Mouse (Mus musculus) kidney, adult 8-10 months (tissue): ENCODE data around the gene Plekhh2.

Source experiments
- DNase-seq, 2 experiments: peaks; one replicate each; pipeline ENCODE4 v3.0.0; 2022

Plekhh2 gene

GRCm38 (mm10) chr17:84645894-84646293 lies 134.2 kb downstream of the Plekhh2 start:
- no peak for DNase-seq

- DNase-seq = no peak
Observed at GRCm38 (mm10) chr17:84646477-84646876, 134.8 kb downstream of the Plekhh2 start.

GRCm38 (mm10) chr17:84647630-84648029 lies 135.9 kb downstream of the Plekhh2 start:
- DNase-seq = no peak

- DNase-seq = no peak
Observed at GRCm38 (mm10) chr17:84650302-84651017, 138.8 kb downstream of the Plekhh2 start.

- DNase-seq = no peak
Observed at GRCm38 (mm10) chr17:84653544-84653943, 141.8 kb downstream of the Plekhh2 start.

GRCm38 (mm10) chr17:84656205-84656604 lies 144.5 kb downstream of the Plekhh2 start:
- no peak for DNase-seq

DNA sequence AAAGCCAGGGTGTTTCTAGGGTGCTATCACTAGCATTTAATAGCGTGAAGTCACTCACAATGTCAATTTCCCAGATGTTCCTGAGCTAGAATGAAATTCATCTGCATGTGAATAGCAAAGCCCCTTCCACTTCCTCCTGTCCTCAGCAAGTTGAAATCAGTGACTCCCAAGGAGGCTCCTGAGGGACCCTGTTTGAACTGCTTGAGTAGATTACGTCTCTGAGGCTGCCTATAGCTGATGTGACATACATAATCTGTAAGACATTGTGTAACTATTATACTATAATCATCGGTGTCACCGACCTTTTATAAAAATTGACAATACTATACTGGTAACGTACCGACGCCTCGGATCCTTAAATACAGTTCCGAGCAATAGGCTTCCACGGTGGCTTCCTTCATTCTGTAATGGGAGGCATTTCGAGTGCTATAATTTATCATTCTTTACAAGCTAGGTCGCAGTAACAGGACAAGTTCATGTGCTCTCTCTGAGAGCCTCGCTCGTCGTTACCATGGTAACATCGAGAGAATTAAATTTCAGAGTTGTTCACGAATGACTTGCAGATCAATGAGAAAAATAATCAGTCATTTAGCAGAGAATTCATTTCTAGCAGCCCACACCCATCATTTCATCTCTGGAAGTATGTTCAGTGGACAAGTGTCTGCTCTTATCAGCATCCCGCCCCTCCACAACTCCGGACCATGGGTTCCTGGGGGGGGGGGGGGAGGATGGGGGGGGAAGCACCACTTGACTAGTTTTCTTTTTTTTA lies 145.1 kb downstream of the Plekhh2 start:
- DNase-seq = no peak

GRCm38 (mm10) chr17:84657422-84657732 lies 145.7 kb downstream of the Plekhh2 start:
- no peak for DNase-seq

DNA sequence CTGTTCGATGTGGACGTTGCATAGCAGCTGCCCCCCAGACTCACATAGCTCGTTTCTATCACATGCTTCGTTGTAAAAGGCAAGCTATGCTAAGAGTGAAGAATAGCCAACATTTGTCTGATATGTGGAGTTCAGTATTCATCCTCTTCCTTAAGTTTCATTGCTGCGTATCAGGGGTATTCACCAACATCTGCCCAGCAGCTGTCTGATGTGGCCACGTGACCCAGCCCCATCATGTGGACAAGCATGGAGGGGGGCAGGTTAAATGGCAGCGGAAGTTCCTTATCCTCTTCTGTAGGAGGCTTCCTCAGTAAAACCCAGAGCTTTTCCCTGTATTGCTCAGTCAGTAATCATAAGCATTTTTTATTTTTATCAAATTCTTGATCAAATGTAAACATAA lies 146.1 kb downstream of the Plekhh2 start:
- DNase-seq = no peak

GRCm38 (mm10) chr17:84658195-84658594 lies 146.5 kb downstream of the Plekhh2 start:
- no peak for DNase-seq

DNA sequence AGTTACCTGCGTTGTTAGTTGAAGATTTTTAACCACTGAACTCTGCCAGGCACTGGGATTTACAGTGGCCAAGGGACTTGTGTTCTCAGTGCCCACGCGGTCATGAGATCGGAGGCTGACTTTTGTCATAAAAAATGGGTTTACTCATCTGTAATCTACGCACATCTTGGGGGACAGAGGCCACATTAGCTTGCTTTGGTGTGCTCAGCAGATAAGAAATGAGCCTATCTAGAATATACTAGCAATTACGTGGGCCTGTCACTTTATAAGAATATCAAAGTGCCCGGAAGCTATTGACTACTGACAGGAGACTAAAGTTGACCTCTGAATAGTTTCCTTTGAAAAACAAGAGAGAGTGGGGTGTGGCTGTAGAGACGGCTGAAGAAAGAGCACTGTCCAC lies 147.3 kb downstream of the Plekhh2 start:
- DNase-seq = no peak

GRCm38 (mm10) chr17:84665053-84665452 lies 153.4 kb downstream of the Plekhh2 start:
- no peak for DNase-seq

- no peak for DNase-seq
Observed at GRCm38 (mm10) chr17:84665691-84666090, 154.0 kb downstream of the Plekhh2 start.

GRCm38 (mm10) chr17:84667848-84668247 lies 156.2 kb downstream of the Plekhh2 start:
- DNase-seq = no peak
